Mouse (Mus musculus) kidney, adult 8-10 months (tissue): ENCODE data around the gene Lrrc45.
"Not testable (repeated sequence)": the region's sequence is repeated elsewhere in the genome, so short reads cannot be mapped to it uniquely, and the experiment has no call there.

Experiments used
- DNase-seq, 2 experiments: peaks; one replicate each; pipeline ENCODE4 v3.0.0; 2022

The Lrrc45 gene

DNA sequence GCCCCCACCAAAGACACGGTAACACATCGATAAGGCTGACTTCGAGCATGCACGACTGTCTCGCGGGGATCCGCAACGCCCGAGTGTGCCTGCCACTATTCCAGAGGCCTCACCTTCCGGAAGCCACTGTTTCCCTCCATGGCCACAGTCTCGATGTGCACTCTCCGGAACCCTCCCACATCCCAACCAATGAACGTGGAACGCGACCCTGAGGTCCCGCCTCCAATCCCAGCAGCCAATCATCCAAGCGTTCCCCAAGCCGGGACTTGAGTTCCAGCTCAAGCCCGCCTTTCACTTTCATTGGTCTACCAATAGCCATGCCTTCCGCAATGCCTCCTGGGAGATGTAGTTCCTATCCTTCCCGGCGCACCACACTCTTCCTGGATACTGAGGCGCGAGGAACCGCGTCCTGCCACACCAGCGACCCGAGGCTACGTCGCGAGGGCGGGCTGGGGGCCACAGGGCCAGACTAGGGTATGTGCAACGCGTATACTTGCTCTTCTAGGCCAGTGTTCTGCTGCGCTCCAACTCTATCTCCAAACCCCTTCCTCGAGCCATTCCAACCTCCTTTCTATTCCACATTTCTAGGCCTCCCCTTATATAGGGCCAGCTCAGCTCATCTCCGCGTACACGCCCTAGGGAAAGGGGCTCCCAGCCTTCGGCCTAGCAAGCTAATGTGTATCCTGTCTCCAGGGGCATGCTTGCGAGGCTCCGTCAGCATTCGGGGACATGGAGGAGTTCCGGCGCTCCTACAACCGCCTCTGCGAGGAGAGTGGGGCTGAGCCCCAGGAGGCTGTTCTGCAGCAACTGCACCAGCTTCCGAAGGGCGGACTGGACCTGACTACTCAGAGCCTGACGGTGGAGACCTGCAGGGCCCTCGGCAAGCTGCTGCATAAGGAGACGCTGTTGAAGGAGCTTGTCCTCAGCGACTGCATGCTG is at the start of gene Lrrc45, which contains the start of gene Cenpx:
Gene Lrrc45 (plus strand): TSS at position 346 of the 939 bp plus-strand sequence.
Gene Cenpx (minus strand): TSS at position 159 of the 939 bp plus-strand sequence.
- peak; percentile 98 to 99 for DNase-seq

DNA sequence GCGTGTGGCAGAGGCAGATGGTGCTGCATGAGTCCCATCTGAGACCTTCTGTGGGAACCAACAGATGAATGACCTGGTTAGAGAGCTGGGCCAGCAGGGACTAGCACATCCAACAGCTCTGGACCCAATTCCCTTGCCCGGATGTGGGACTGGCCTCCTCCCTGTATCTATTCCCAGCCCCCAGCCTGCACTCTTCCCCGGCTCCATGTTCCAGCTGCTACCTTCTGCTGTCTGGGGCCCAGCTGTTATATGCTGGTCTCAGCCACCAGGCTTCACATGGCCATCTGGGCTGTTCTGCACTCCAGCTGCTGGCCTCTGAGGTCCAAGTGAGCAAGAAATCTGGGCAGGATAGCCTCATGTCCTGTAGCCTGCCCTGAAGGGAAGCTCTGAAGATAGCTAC is 48.3 kb upstream of the Lrrc45 start:
- DNase-seq: no peak

DNA sequence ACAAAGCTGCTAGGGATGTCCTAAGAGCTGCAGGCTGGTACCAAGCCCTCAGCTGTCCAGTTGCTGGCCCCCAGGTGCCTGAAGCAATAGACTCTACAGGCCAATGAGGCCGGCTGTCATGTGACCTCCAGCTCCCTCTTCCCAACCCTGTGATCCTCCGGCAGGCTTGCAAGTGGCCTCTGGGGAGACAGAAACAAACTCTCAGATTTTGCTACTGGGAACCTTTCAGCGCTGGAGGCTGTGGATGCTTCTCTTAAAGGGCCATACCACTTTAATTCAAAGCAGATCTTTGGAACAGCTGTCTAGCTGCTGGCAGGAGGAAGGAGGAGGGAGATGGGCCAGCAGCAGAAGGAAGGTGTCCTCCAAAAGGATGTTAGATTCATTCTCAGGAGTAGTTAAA is 47.1 kb upstream of the Lrrc45 start:
- DNase-seq: no peak

DNA sequence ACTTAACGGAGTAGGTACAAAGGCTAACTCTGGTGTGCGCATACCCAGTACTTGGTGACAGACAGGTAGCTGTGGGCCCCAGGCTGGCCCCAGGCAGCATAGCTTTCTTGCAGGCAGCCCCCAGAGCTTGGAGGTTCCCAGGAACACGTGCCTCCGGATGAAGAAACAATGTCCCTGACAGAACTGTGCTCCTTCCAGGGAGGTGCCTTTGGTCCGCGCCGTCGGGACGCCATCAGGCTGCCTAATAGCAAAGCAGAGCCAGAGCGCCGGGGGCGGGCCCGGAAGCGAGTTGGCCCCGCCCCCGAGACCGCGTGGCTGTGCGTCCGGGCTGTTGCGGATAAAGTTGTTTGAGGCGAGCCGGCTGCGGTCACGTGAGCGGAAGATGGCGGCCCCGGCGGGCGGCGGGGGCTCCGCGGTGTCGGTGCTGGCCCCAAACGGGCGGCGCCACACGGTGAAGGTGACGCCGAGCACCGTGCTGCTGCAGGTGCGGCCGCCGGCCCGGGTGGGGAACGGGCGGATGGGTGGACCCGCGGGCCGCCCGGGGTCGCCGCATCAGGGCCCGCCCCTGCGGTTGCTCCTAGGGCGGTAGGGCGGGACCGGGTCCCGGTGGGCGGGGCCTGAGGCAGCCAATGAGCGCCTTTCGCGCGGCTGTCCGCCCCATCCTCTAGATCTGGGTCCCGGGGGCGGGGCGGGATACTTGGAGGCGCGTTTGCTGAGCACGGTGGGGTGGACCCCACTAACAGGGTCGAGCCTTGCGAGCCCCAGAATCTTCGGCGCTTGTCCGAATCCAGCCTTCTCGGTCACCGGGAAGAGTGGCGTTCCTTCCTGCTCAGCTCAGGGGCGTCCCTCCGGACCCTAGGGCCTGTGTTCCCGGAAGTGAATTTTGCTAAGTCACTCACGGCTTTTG is 40.8 kb upstream of the Lrrc45 start, which contains the start of gene Aspscr1:
Gene Aspscr1 (plus strand): TSS at position 287 of the 907 bp plus-strand sequence.
- peak; percentile 95 to 96 for DNase-seq

DNA sequence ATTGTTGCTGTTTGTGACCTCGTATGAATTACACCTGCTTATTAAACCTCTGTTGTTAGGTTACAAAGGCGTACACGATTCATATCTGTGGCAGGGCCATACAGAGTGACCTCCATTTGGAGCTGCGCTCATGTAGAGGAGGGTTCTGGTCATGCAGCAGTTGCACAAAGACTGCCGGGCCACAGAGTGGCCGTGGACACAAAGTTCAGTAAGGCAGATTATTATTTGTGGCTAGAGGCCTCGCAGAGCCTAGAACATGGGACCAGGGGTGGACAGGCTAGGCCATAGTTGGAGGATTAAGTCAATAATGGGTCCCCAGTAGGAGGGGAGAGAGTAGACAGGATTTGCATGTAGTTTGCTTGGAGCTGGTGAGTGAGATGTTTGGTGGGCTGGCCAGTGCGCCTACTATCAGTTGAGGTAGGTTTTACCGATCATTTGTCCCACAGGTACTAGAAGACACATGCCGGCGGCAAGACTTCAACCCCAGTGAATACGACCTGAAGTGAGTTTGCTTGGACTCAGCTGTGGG is 40.1 kb upstream of the Lrrc45 start:
- no peak for DNase-seq

DNA sequence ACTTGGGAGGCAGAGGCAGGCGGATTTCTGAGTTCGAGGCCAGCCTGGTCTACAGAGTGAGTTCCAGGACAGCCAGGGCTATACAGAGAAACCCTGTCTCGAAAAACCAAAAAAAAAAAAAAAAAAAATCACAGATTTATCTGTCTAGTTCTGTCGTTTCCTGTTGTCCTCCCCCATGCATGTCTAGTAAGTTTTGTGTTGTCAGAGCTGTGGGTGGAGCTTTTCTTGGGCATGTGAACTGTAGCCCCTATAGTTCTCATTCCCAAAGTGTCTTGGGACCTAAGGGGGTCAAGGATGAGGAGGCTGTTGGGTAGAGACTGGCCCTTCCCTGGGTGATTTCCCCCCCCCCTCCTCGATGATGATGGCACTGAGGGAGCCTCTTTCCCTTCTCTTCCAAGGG is 37.9 kb upstream of the Lrrc45 start:
- DNase-seq: not testable (repeated sequence)

DNA sequence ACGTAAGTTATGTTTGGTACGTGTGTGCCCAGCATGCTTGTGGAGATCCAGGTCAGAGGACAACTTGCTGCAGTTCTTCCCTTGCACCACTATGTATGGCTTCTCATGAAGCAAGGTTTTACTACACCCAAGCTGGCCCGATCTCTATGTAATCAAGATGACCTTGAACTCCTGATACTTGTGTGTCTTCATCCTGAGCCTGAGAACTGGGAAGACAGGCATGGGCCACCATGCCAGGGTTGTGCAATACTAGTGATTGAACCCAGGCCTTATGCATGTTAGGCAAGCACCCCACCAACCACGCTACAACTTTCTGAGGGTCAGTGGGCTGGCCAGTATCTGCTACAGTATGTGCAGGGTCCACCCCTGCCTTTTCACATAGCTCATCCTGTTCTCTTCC is 36.8 kb upstream of the Lrrc45 start:
- no peak for DNase-seq

DNA sequence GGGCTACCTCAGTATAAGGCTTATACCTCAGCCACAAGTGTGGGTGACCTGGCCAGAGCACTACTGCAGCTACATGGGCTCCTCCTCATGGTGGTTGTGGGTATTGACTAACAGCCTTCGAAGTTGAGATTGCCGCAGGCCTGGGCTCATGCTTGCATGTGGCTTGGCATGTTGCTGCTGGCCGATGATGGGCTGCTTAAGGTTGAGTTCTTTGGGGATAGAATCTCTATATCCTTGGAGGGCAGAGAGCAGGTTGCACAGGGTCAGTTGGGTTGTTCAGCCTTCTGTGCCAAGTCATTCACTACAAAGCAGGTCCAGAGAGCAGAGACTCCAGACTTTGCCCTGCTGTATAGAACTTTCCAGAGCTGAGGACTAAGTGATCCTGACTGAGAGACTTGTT is 33.8 kb upstream of the Lrrc45 start:
- peak; percentile 75 to 86 for DNase-seq

DNA sequence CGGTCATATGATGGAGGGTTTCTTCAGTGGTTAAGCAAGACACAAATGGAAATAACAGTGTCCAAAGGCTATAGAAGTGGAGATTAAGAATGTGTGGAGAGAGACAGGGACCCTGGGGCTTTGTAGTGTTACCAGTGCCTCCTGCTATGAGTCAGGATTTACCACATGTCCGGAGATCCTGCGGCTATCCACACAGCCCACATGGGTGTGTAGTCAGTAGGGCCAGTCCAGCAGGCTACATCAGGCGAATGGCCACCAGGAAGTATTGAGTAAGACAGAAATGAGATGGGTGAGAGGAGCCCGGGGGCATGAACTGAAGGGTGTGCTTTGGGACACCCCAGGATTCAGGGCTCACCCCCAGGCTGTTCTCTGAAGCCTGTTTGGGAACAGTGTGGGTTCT is 31.0 kb upstream of the Lrrc45 start:
- DNase-seq: no peak

DNA sequence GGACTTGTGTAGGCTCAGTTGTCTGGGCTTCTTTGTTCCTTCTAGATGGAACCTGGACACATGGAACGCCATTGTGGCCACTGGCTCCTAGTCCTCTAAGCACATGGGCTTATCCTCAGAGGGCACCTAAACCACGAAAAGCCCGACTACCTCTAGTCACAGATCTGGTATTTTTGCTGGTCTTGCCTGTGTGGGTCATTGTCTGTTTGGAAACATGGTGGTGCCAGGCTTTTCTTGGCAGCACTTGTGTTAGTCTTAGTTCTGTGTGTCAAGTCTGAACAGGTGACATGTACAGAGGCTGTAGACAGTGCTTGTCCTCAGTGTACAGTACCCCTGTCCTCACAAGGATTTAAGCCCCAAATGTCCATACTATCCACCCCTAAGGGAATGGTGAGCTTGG is 30.2 kb upstream of the Lrrc45 start:
- DNase-seq: no peak

DNA sequence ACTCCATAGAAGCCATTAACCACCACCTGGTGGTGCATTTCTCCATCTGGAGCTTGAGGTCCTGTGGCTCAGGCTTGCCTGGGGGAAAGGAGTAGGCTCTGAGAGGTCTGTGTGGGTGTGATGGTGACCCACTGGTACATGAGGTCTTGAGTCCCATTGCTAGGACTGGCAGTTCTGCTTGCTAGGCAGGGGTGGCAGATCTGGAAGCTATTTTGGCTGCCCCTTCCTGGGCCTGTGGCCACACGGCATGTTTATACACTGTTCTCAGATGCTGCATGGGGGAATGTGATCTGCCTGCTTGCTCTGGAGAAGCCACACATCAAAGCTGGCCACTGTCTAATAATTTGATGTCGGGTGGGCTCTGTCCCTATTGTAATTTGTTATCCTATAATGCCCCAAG is 29.6 kb upstream of the Lrrc45 start:
- no peak for DNase-seq

DNA sequence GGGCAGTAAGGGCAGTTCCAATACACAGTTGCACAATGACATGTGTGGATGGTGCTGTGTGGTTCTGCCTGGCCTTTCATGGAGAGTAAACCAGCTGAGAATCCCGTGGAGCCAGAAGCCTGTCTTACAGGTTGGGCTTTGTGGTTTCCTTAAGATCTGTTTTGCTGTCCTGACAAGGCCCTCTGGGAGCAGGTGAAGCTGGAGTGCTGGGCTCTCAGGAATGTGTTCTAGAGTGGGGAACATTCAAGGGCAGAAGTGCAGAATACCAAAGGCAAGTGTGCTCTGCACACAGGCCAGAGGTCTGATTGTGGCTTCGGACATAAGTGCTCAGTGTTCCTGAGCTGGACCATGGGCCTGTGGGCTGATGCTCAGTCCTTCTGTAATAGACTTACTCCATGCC is 29.1 kb upstream of the Lrrc45 start:
- DNase-seq: no peak

DNA sequence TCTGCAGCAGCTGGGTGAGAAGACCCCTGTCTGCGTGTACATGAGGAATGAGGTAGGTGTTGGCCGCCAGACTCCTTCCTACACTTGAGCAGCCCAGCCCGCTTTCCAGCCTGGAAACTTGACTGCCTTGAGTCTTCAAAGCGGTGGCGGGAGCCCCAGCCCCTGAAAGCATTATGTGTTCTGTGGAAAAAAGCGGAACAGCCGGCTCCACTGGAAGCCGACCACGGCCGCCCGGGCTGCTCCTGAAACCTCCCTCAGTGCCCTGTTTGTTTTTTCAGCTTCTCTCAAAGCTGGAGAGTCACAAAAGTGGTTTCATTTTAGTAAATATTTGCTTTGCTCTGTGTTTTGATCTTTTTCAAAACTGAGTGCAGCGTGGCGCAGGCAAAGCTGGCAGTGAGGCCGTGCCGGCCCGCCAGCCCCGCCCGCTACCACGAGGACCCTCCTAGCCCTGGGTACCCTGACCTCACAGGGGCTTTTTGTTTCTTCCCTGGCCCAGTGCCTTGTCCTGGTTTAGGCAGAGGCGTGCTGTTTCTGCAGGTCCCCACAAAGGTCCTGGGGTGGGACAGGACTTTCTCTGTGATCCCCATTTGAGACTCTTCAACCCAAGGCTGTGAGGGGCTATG is 27.0 kb upstream of the Lrrc45 start:
- no peak for DNase-seq

DNA sequence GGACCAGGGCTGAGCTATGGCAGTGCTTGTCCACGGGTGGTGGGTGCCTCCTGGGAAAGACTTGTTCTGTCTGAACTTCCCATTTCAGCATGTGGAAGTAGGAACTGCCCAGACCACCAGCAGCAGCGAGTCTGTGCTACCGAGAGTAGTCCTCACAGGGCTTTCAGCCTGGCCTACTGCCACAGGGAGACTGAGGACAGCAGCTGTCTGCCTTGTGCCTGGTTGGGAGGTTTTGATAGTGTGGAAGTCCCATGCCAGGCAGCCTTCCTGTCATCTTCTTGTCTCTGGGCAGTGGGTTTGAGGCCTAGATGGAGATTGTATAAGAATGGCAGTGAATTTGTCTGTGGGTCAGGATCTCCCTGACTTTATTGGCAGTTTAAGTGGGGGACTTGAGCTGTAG is 24.4 kb upstream of the Lrrc45 start:
- no peak for DNase-seq

DNA sequence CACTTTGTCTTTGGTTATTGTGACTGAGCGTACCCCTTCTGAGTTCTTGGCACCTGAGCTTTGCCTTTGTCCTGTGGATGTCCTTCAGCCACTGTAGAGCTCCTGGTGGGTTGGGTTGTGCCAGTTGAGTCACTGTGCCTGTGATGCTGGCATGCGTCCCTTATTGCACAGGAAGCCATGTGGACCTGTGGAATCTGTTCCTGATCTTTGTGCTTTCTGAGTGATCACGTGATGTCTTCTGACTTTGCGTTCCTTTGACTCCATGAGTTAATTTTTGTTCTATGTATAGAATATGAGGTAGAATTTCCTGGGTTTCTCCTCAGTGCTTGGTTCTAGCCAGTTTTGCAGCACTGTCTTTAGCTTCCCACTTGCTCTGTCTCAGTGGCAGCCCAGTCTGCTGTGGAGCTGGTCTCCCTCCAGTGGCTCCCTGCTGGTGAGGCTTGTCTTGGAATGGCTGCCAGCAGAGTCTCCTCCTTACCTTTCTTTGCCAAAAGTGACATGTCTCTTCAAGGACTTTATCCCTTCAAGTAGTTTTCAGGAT is 21.2 kb upstream of the Lrrc45 start:
- DNase-seq: peak; percentile 80 to 85

DNA sequence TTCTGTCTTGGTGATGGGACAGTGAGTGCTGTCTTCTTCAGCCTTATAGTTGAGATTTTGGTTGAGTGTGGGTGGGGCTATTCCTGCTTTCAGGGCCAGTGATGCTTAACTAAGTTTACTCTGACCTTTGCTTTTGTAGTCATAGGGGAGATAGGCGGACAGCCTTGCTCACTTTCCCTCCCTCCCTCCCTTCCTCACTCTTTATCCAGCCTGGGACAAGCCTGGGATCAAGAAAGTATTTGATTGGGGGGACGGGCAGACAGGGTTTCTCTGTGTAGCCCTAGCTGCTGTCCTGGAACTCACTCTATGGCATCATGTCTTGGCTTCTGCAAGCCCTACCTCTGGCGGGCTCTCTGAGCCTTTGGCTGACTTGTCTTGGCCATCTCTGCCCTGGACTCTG is 20.3 kb upstream of the Lrrc45 start:
- DNase-seq: peak; percentile 44 to 55

DNA sequence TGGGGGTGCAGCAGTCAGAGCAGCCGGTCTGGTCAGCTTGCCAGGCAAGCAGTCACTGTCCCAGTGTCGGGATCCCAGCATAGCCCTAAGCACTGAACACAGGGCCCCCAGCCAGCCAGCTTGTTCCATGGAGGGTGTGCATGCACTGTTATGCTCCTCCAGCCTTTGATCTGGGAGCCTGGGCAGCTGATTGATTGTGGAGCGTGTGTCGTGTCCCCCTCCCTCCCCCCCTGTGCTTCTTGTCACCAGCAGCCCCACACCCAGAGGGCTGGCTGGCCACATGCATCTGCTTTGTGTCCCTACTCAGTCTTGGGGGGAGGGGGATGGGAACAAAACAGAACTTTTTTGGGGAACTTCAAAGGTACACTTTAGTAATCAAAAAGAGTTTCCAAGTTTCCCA is 18.5 kb upstream of the Lrrc45 start:
- DNase-seq: no peak

DNA sequence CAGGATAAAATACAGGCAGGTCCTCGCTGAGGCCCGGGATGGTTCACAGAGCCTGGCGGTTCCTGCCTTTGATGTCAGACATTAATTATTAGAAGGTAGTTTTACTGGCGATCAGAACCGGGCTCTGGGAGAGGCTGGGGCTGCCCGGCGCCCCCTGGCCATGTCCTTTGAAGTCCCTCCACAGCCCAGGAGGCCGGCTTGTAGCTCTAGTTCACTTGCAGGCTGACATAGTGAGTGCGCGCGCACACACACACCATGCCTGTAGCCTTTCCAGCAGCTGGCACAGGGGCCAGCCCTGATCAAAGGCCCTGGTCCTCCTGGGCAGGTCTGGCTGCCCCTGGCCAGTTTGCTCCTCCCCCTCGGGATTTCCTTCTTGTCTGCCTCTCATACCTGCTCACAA is 18.1 kb upstream of the Lrrc45 start:
- peak; percentile 72 for DNase-seq

DNA sequence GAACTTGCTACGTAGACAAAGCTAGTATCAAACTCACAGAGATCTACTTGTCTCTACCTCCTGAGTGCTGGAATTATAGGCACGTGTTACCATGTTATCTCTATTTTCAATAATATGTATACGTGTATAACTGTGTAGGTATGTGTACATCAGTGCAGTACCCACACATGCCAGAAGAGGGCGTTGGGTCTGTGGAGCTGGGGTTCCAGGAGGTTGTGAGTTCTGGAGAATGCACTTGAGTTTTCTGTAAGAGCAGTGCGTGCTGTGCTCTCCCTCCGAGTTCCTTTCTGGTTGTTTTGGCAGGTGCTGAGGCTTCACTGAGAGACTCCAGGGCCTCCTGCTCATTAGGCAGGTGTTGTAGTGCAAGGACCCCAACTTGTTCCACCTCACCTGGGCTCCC is 17.2 kb upstream of the Lrrc45 start:
- DNase-seq: no peak

DNA sequence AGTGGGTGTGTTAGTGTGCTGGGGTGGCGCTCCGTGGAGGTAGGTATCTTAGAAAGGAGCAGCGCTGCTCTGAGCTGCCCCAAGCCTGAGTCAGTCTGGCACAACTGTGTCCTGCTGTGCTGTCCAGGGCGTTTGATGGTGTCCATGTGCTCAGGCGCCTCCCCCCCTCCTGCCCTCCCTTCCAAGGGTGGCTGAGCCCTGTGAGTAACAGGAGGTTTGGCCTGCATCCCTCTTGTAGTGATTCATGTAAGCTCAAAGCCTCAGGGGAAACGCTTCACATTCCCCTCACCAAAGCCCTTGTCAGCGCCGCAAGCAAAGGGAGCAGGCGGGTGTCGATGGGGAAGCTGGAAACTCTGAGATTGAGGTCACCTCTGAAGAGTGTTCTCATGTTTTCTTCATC is 16.0 kb upstream of the Lrrc45 start:
- DNase-seq: no peak

DNA sequence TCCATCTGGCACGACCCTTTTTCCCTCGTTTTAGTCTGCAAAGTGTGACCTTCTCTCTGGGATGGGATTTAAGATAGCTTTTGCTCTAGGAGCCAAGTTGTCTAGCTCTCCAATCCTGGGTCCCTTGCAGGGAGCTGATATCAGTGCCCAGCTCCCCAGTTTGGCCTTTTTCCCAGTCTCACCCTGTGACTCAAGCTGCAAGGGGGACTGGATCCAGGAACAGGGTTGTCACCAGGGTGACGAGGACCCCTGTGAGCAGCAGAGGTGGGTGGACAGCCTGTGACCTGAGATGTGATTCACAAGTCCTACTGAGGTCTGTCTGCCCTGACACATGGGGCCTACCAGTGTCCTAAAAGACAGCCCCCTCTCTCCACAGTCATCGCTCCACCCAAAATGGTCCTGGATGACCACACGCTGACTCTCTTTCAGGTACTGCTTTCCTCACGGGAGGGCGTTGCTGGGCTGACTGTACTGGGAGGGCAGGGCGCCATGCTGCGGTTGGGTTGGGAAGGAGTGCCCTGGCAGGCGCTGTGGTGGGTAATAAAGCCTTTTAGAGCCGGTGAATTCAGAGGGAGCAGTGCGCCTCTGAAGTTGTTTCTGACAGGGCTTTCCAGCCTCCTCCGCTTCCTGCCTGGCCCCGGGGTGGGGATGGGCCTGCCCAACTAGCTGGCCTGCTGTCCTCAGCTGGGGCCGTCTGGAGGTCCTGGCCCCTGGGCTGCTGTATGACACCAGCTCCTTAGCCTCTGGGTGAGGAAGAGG is 9.8 kb upstream of the Lrrc45 start:
- no peak for DNase-seq
